Mouse (Mus musculus) layer of hippocampus, adult 18-20 months (tissue): ENCODE data around the gene Ppargc1a. TPM values are rescaled to one million over a fixed set of nuclear protein-coding genes. Genes with fewer than 3 reads are reported as not detected.

ENCODE experiments used
- DNase-seq, 2 experiments: peaks; one replicate each; pipeline ENCODE4 v3.0.0; 2022; ENCODE audit warnings: low spot score in 2 of 2
- long read RNA-seq: library from polyadenylated mRNA; stranded (forward); transcript quantifications from one replicate; pipeline ENCODE4 v2.0.0, GENCODE M21; 2021
- total RNA-seq, 2 experiments: library from RNA; stranded (reverse); gene quantifications; 2 replicates each; pipeline ENCODE4 v1.2.3; 2021

Ppargc1a gene
- total RNA-seq = 10 to 100 TPM; 42.4 to 46.8 TPM
- long read RNA-seq, full-length matches to known transcripts = 2 of 20 reads
- long read RNA-seq, partial matches to known transcripts = 15 of 20 reads
- long read RNA-seq, other reads (novel, unspliced or antisense) = 3 of 20 reads

- no peak for DNase-seq
These were observed at the start of gene Ppargc1a for GRCm38 (mm10) chr5:51567659-51568058. Ppargc1a (minus strand) TSS chr5:51567726.

- no peak for DNase-seq
These were observed 49.4 kb upstream of the Ppargc1a start for GRCm38 (mm10) chr5:51616877-51617276.

DNA sequence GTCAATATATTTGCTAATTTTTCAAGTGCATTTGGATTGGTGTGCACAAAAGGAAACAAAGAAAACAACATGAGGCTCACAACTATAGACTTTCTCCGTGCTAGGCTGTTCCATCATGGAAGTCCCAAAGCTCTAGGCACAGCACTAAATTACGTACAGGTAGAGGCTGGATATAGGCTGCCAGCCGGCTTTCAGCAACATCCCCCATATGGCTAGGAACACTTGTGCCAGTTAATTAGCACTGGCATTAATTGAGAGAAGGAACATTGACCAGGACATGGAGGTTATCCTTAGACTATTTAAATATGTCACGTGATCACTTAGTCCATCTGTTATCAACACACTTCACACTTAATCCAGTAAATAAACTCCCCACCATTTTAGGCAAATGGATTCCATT lies 44.5 kb upstream of the Ppargc1a start:
- no peak for DNase-seq

DNA sequence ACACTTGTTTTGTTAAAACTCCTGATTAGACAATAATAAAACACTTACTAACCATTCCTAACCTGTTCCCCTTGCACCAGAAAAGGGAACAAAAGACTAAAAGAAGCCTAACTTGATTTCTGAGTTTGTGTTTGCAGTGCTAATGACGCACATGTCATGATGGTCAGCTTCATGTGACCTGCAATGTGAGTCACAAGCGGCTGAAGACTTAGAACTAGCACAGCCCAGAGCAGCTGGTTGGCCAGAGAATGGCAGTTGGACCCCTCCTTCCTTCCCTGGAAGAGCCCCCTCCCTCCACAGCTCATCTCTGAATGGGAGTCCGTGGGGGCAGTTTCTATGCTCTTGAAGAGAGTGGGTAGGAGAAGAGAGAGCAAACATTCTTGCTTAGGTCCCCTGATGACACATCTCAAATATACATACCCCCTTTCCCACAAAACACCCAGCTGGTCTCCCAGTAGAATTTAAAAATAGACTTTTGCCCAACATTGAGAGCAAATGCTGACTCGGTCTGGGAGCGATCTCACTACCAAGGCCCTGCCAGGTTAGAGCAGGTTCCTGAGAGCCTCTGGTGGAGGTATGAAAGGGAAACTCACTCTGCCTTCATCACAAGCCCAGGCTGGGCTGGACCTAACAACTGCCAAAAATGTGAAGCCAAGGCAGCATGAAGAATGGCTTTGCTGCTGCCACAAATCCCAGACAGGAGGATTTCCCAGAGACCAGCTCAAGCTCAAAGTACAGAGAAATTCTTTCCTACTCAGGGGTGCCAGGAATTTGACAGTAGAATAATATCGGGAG lies 40.4 kb upstream of the Ppargc1a start:
- DNase-seq = no peak

DNA sequence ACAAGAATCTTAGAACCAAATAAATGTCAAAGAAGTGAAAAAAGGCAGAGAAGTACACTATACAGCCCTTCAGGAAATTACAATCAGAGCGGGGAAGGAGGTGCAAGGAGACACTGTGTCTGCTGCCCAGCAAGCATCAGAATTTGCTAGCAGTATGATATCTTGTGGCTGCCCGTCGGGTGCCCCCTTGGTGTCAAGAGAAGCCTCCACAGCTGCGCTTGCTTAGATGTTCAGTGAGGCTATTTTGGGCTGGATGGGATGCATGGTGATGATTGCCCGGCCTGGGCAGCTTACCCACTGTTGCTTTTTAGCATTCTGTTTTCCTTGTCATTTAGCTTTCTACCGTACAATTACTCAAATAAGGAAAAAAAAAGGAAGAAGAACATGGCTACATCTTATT lies 32.0 kb upstream of the Ppargc1a start:
- no peak for DNase-seq

- DNase-seq = no peak
These were observed 28.1 kb upstream of the Ppargc1a start for GRCm38 (mm10) chr5:51595644-51596043.

GRCm38 (mm10) chr5:51592206-51592605 lies 24.7 kb upstream of the Ppargc1a start:
- DNase-seq = no peak

- no peak for DNase-seq
These were observed 24.1 kb upstream of the Ppargc1a start for GRCm38 (mm10) chr5:51591537-51592154.

- DNase-seq = no peak
These were observed 18.7 kb upstream of the Ppargc1a start for GRCm38 (mm10) chr5:51586187-51586586.

GRCm38 (mm10) chr5:51584987-51585386 lies 17.5 kb upstream of the Ppargc1a start:
- DNase-seq = no peak

DNA sequence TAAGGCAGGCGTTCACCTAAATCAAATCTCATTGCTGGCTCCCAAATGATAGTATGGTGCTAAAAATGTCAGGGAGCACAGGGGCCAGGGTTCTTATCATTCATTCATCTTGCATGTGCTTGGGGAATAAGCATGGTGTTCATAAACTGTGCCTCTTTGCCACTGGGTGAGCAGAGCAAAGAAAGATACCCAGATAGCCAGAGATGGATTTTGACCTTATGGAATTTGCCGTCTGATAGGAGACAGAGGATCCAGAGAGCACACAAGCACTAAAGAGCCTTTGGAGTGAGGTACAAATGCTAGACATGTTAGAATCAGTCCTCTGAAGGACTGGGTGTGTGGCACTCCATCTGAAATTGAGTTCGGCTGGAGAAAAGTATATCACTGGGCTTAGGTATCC lies 16.7 kb upstream of the Ppargc1a start:
- DNase-seq = no peak

GRCm38 (mm10) chr5:51583632-51584031 lies 16.1 kb upstream of the Ppargc1a start:
- DNase-seq = no peak

- no peak for DNase-seq
These were observed 15.5 kb upstream of the Ppargc1a start for GRCm38 (mm10) chr5:51583030-51583429.

DNA sequence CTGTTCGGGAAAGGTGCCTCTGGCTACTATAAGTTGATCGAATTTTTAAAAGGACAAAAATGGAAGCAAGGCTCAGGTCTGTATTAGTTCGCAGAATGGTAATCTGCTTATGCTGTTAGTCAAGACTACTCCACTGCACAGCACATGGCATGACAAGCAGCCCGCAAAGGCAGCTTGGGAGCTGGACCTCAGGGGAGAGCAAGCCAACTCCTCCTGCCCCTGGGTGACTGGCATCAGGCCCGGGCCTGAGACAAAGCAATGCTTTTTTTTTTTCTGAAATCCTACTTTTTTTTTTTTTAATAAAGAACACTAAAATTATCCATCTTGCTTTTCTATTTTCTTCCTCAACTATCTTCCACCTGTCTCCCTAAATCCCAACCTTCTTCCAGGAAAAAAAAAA lies 15.1 kb upstream of the Ppargc1a start:
- DNase-seq = no peak

DNA sequence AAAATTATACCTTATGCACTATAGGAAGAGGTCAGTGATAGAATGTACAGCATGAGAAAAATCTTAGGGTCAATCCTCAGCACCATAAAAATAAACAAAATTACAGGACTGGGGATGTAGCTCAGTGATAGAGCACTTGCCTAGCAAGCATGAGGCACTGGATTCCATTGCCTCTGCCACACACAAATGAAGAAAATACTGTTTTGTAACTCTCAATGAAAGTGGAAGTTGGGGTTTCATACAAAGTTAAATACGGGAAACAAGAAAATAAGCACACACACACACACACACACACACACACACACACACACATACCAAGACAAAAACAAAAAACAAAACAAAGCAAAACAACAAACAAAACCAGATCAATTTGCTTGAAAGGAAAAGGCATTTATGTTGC lies 10.1 kb upstream of the Ppargc1a start:
- DNase-seq = no peak

GRCm38 (mm10) chr5:51573770-51574169 lies 6.2 kb upstream of the Ppargc1a start:
- no peak for DNase-seq

- peak in 1 of 2 experiments; percentile 41 for DNase-seq
These were observed 718 bp upstream of the Ppargc1a start for GRCm38 (mm10) chr5:51568198-51568690.

GRCm38 (mm10) chr5:51565672-51566071 lies 1.9 kb downstream of the Ppargc1a start:
- no peak for DNase-seq

GRCm38 (mm10) chr5:51565038-51565437 lies 2.5 kb downstream of the Ppargc1a start:
- DNase-seq = no peak

DNA sequence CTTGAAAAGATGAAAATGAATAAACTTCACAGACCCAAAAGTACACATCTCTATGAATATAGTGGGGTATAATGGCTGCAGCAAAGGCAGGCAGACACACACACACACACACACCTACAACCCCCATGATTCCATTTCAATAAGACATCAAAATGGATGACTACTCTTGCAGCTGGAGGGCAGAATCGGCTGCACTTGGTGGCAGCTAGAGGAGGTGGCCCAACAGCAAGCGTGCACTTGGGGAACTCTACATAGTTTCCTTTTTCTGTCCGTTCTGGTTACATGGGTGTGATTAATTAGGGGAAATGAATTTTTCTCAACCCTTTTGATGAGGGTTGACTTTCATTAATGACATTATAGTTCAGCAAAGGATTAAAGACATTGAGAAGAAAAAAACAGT lies 4.0 kb downstream of the Ppargc1a start:
- no peak for DNase-seq

DNA sequence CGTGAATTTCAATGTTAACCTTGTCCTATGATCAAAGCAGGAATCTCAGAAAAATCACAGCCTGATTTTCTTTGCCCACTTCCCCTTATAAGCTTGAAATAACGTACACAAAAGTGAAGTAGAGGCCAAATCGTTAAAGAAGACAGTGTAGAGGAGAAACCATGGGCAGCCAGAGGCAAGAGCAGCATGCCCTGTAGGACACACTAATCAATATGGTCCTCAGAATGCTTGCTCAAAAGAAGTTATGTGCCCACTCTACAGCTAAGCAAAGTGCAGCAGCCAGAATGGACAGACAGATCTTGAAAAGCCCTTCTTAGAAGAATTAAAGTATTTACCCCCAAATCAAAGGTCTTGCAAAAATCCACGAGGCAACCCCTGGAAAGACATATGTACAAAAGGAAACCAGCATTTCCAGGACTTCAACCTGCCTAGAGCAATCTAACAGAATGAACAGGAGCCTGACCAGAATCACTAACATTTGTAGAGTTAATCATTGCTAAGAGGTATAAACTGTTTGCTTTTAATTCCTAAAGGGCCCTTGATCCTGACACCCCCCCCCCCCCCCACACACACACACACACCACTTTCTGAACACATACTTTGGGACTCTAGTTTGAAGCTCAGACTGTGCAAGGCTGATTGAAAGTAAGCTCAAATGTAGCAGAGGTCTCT lies 9.8 kb downstream of the Ppargc1a start:
- no peak for DNase-seq

GRCm38 (mm10) chr5:51553671-51554070 lies 13.9 kb downstream of the Ppargc1a start:
- DNase-seq = peak; percentile 30 to 41
